Mouse (Mus musculus): ENCODE data around the gene Ly6g6c.

Ly6g6c gene

DNA sequence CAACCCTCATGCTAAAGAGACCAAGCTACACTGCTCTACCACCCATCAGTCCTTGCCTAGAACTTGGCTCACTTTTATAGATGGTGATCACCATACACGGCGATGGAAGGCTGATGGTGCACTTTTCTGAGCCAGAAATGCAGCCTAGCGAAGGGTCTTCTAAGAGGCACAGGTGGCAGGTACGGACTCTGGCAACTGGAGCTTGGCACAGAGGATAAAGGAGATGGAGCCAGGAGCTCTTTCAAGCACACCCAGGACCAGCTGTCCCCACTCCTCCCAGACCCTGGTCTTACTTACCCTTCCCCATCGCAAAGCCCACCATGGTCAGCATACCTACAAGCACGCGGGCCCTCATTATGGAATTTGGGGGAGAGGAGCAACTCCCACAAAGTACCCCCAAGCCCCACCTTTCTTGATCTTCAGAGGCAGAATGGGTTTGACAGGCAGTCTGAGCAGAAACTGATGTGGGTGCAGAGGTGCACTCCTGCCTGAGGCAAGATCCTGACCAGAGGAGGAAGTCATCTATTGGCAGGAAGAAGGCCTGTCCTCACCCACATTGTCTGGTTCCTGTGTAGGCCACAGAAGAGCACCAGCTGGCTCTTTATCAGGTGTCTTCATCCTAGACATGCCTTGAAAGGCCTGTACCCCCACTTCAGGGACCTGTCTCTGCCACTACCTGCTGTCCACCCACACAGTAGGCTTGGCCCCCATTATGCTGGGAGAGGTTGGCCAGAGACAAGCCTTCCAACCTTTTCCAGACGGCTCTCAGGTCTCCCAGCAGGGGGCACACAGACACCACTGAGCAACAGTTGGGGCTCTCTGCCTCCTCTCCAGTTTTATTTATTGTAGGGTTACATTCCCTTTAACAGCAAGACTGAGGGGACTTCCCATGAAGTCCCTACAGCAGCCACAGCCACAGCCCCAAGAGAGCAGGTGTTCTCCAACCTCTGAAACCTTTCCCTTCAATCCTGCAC is 50.1 kb downstream of the Ly6g6c start, which contains the start of gene Ly6g5b:
Ly6g5b (minus strand) TSS at position 383 of the 974 bp plus-strand sequence.
- peak; percentile 37 for DNase-seq (ENCODE audit: low spot score)
